Mouse (Mus musculus) kidney, adult 2 months (tissue): ENCODE data around the gene Ttc7b. TPM values are rescaled to one million over a fixed set of nuclear protein-coding genes. Genes with fewer than 3 reads are reported as not detected.

Experiments used
- DNase-seq: peaks from one replicate; pipeline ENCODE4 v3.0.0; 2021
- H3K27ac ChIP-seq: fragments of 200-500 bp; 2 replicates; pipeline ENCODE4 v1.5.1; 2012; ENCODE audit warnings: low read depth, low read length, control low read depth, inconsistent platforms; ENCODE audit not compliant: insufficient read depth
- H3K27me3 ChIP-seq: fragments of 200-500 bp; replicated peaks from 2 replicates; pipeline ENCODE4 v1.6.1; 2012; ENCODE audit warnings: mild to moderate bottlenecking, moderate library complexity, low read length, inconsistent platforms; ENCODE audit not compliant: control insufficient read depth, insufficient read depth
- H3K36me3 ChIP-seq: fragments of 200-500 bp; 2 replicates; pipeline ENCODE4 v1.6.1; 2012; ENCODE audit warnings: mild to moderate bottlenecking, moderate library complexity, low read length, inconsistent platforms; ENCODE audit not compliant: control insufficient read depth, insufficient read depth
- H3K4me1 ChIP-seq: fragments of 200-500 bp; 2 replicates; pipeline ENCODE4 v1.6.1; 2011; ENCODE audit warnings: low read length; ENCODE audit not compliant: control insufficient read depth, insufficient read depth
- H3K4me3 ChIP-seq: fragments of 200-500 bp; 2 replicates; pipeline ENCODE4 v1.5.1; 2011; ENCODE audit warnings: mild to moderate bottlenecking, low read depth, low read length, control low read depth; ENCODE audit not compliant: insufficient read depth
- CTCF ChIP-seq: fragments of 200-500 bp; conservative IDR thresholded peaks from 2 replicates; pipeline ENCODE4 v1.5.1; 2011; ENCODE audit warnings: low read depth, mild to moderate bottlenecking, control low read depth, low read length, moderate library complexity, mixed read lengths; ENCODE audit not compliant: insufficient read depth, insufficient read length
- POLR2A ChIP-seq: fragments of 200-500 bp; IDR thresholded peaks from one replicate; pipeline ENCODE4 v1.6.1; 2011; ENCODE audit warnings: low read depth, low read length, control low read depth
- WGBS: fragments of 180-500 bp; shearing (Covaris S2); methylation state at CpG from one replicate; pipeline ENCODE4 v1.1.7; 2018; 5-methylcytosine and 5-hydroxymethylcytosine counted together
- polyA plus RNA-seq: library from polyadenylated mRNA; depleted of rRNA; stranded (reverse); fragments of >200 nt; gene quantifications from 2 replicates; pipeline ENCODE4 v1.2.3, GENCODE M21; 2012

Gene Ttc7b
- polyA plus RNA-seq, 1 experiment, result 42.1 TPM

DNA sequence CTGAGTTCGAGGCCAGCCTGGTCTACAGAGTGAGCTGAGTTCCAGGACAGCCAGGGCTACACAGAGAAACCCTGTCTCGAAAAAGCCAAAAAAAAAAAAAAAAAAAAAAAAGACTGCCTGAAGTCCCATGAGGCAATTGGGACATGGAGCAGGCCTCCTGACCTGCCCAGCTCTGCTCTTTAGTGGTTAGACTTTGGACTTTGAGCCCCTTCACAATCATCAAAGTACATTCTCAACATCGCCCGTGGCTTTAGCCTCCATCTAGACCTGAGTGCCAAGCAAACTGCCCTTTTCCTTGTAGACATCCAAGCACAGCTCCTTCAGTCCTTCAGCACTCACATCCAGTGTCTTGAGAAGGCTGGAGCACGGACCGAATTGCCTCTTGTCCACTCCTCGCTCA is 164.2 kb downstream of the Ttc7b start:
- Histone ChIP-seq H3K4me1 (no peaks in the 10 kb centered on the region), H3K36me3 (no peaks in the 10 kb centered on the region), H3K27ac (no peak overlapping the region), H3K27me3 (no peaks in the 10 kb centered on the region), H3K4me3 (no peak overlapping the region)
- no peak for TF ChIP-seq CTCF
- no peak for TF ChIP-seq POLR2A
- 78% methylated on average over 7 of the region's 7 CpGs for WGBS
- peak; percentile 77 for DNase-seq

GRCm38 (mm10) chr12:100355565-100355964 is 165.1 kb downstream of the Ttc7b start:
- WGBS, result 94% methylated on average over 5 of the region's 5 CpGs
- Histone ChIP-seq H3K27me3 (no peaks in the 10 kb centered on the region), H3K27ac (no peak overlapping the region), H3K4me1 (no peaks in the 10 kb centered on the region), H3K36me3 (no peaks in the 10 kb centered on the region; the same call in 1 of the 2 replicates), H3K4me3 (no peak overlapping the region)
- TF ChIP-seq CTCF (no peak), POLR2A (no peak)
- DNase-seq, result no peak

DNA sequence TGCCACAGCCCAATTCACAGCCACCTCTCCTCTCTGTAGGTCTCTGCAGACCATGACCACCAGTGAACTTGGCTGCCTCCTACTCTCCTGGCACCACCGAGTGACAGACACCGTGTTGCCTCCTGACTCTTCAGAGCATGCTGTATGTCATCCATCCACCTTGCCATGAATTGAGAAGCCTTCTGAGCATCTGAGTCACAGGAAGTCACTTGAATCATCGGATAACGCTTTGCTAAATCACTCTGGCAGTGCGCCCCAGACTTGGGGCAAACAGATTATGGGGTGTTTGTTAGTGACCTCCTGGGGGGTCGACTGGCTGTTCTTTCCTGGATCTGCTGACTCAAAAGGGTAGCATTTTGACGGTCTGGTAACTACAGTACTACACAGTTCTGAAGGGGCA is 166.7 kb downstream of the Ttc7b start:
- H3K27ac ChIP-seq, result no peak overlapping the region
- DNase-seq, result no peak
- H3K36me3 ChIP-seq, result no peaks in the 10 kb centered on the region; the same call in 1 of the 2 replicates
- H3K4me1 ChIP-seq, result no peaks in the 10 kb centered on the region
- H3K27me3 ChIP-seq, result no peaks in the 10 kb centered on the region
- WGBS, result 63% methylated on average over 7 of the region's 7 CpGs
- TF ChIP-seq POLR2A, result no peak
- TF ChIP-seq CTCF, result no peak
- H3K4me3 ChIP-seq, result no peak overlapping the region

DNA sequence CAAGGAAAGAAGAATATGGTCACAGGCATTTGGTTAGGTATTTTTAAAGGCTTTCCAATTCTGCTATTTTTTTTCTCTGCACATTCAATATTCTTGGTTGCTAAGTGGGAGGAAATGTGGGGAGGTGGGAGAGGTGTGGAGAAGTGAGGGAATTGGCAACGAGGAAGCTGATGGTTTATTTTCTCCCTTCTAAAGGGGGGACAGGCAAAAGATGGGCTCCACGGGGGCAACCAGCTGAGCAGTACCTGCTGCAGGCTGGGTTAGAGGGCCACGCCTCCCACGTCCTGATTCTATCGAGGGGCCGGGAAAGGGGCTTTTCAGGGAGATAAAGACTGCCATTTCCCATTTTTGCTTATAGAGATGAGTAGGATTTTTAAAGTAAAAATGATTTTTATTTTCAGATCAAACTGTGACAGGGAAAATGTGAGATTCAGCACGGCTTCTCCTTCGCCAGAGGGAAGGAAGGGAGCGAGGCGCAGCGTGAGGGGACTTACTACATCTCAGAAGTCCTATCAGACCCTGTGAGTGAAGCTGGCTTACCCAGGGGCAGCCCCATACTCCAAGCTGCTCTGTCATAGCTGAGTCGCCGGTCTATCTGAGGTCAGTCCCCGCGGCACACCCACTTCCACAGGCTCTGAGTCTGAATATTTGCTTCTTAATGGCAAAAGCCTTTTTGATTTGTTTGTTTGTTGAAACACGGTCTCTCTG is 167.4 kb downstream of the Ttc7b start:
- WGBS, result 88% methylated on average over 16 of the region's 16 CpGs
- no peaks in the 10 kb centered on the region for H3K4me1 ChIP-seq
- no peaks in the 10 kb centered on the region; the same call in 1 of the 2 replicates for H3K36me3 ChIP-seq
- no peak overlapping the region for H3K27ac ChIP-seq
- H3K27me3 ChIP-seq, result no peaks in the 10 kb centered on the region
- H3K4me3 ChIP-seq, result no peak overlapping the region
- TF ChIP-seq CTCF (no peak), POLR2A (no peak)
- no peak for DNase-seq

GRCm38 (mm10) chr12:100352094-100352493 is 168.5 kb downstream of the Ttc7b start:
- Histone ChIP-seq H3K36me3 (no peaks in the 10 kb centered on the region; the same call in 1 of the 2 replicates), H3K27me3 (no peaks in the 10 kb centered on the region), H3K4me1 (no peaks in the 10 kb centered on the region), H3K27ac (no peak overlapping the region), H3K4me3 (no peak overlapping the region)
- no peak for TF ChIP-seq POLR2A
- TF ChIP-seq CTCF, result no peak
- WGBS, result 90% methylated on average over 6 of the region's 6 CpGs
- DNase-seq, result no peak

GRCm38 (mm10) chr12:100343554-100343953 is 177.1 kb downstream of the Ttc7b start:
- DNase-seq, result no peak
- H3K4me1 ChIP-seq, result peaks cover 3% of the 10 kb centered on the region; the same call in 1 of the 2 replicates
- 88% methylated on average over 6 of the region's 6 CpGs for WGBS
- H3K27me3 ChIP-seq, result no peaks in the 10 kb centered on the region
- TF ChIP-seq CTCF (no peak), POLR2A (no peak)
- H3K27ac ChIP-seq, result no peak overlapping the region
- H3K4me3 ChIP-seq, result no peak overlapping the region
- H3K36me3 ChIP-seq, result no peaks in the 10 kb centered on the region

- Histone ChIP-seq H3K27me3 (no peaks in the 10 kb centered on the region), H3K4me3 (no peak overlapping the region), H3K4me1 (peaks cover 3% of the 10 kb centered on the region; the same call in 1 of the 2 replicates), H3K27ac (no peak overlapping the region), H3K36me3 (no peaks in the 10 kb centered on the region)
- no peak for TF ChIP-seq POLR2A
- TF ChIP-seq CTCF, result no peak
- peak; percentile 80 for DNase-seq
- 69% methylated on average over 7 of the region's 7 CpGs for WGBS
These were observed 179.0 kb downstream of the Ttc7b start for GRCm38 (mm10) chr12:100341614-100342013.
